Mouse (Mus musculus): ENCODE measurements around the gene Hsf5.
A peak's percentile ranks its signal among the peaks of the same experiment; 100 is the strongest.

The Hsf5 gene

GRCm38 (mm10) chr11:87654693-87655092 lies 37.7 kb downstream of the Hsf5 start:
- no peak for DNase-seq (ENCODE audit: low read depth, low spot score)
- Histone ChIP-seq H3K27me3 (ENCODE audit: control insufficient read depth, insufficient read depth, low read length, poor library complexity, severe bottlenecking) (no peaks in the 10 kb centered on the region), H3K36me3 (ENCODE audit: control insufficient read depth, insufficient read depth, low read length, poor library complexity, severe bottlenecking) (no peaks in the 10 kb centered on the region)

- Histone ChIP-seq H3K27me3 (ENCODE audit: control insufficient read depth, insufficient read depth, low read length, poor library complexity, severe bottlenecking) (no peaks in the 10 kb centered on the region), H3K36me3 (ENCODE audit: control insufficient read depth, insufficient read depth, low read length, poor library complexity, severe bottlenecking) (no peaks in the 10 kb centered on the region)
- no peak for DNase-seq (ENCODE audit: low read depth, low spot score)
Observed at GRCm38 (mm10) chr11:87659216-87659615, 42.3 kb downstream of the Hsf5 start.

GRCm38 (mm10) chr11:87662407-87662806 lies 45.4 kb downstream of the Hsf5 start, which contains the start of gene Rnf43:
Gene Rnf43 (plus strand): TSS chr11:87662722.
- peak; percentile 95 for DNase-seq (ENCODE audit: low read depth, low spot score)

GRCm38 (mm10) chr11:87662822-87663221 lies 45.9 kb downstream of the Hsf5 start:
- Histone ChIP-seq H3K36me3 (ENCODE audit: control insufficient read depth, insufficient read depth, low read length, poor library complexity, severe bottlenecking) (no peaks in the 10 kb centered on the region), H3K27me3 (ENCODE audit: control insufficient read depth, insufficient read depth, low read length, poor library complexity, severe bottlenecking) (no peaks in the 10 kb centered on the region)
- no peak for DNase-seq (ENCODE audit: low read depth, low spot score)

More at GRCm38 (mm10) chr11:87662407-87662806, 45.4 kb downstream of the Hsf5 start, which contains the start of gene Rnf43:
- Histone ChIP-seq H3K36me3 (ENCODE audit: control insufficient read depth, insufficient read depth, low read length, poor library complexity, severe bottlenecking) (no peaks in the 10 kb centered on the region), H3K27me3 (ENCODE audit: control insufficient read depth, insufficient read depth, low read length, poor library complexity, severe bottlenecking) (no peaks in the 10 kb centered on the region)

GRCm38 (mm10) chr11:87663948-87664347 lies 47.0 kb downstream of the Hsf5 start:
- no peak for DNase-seq (ENCODE audit: low read depth, low spot score)
- Histone ChIP-seq H3K36me3 (ENCODE audit: control insufficient read depth, insufficient read depth, low read length, poor library complexity, severe bottlenecking) (no peaks in the 10 kb centered on the region), H3K27me3 (ENCODE audit: control insufficient read depth, insufficient read depth, low read length, poor library complexity, severe bottlenecking) (no peaks in the 10 kb centered on the region)

- Histone ChIP-seq H3K36me3 (ENCODE audit: control insufficient read depth, insufficient read depth, low read length, poor library complexity, severe bottlenecking) (no peaks in the 10 kb centered on the region), H3K27me3 (ENCODE audit: control insufficient read depth, insufficient read depth, low read length, poor library complexity, severe bottlenecking) (no peaks in the 10 kb centered on the region)
- no peak for DNase-seq (ENCODE audit: low read depth, low spot score)
Observed at GRCm38 (mm10) chr11:87664521-87664920, 47.6 kb downstream of the Hsf5 start.

GRCm38 (mm10) chr11:87665224-87665623 lies 48.3 kb downstream of the Hsf5 start:
- Histone ChIP-seq H3K27me3 (ENCODE audit: control insufficient read depth, insufficient read depth, low read length, poor library complexity, severe bottlenecking) (no peaks in the 10 kb centered on the region), H3K36me3 (ENCODE audit: control insufficient read depth, insufficient read depth, low read length, poor library complexity, severe bottlenecking) (no peaks in the 10 kb centered on the region)
- no peak for DNase-seq (ENCODE audit: low read depth, low spot score)

- Histone ChIP-seq H3K27me3 (ENCODE audit: control insufficient read depth, insufficient read depth, low read length, poor library complexity, severe bottlenecking) (no peaks in the 10 kb centered on the region), H3K36me3 (ENCODE audit: control insufficient read depth, insufficient read depth, low read length, poor library complexity, severe bottlenecking) (no peaks in the 10 kb centered on the region)
- no peak for DNase-seq (ENCODE audit: low read depth, low spot score)
Observed at GRCm38 (mm10) chr11:87665658-87666057, 48.7 kb downstream of the Hsf5 start.

- Histone ChIP-seq H3K36me3 (ENCODE audit: control insufficient read depth, insufficient read depth, low read length, poor library complexity, severe bottlenecking) (no peaks in the 10 kb centered on the region), H3K27me3 (ENCODE audit: control insufficient read depth, insufficient read depth, low read length, poor library complexity, severe bottlenecking) (no peaks in the 10 kb centered on the region)
- no peak for DNase-seq (ENCODE audit: low read depth, low spot score)
Observed at GRCm38 (mm10) chr11:87666256-87667035, 49.5 kb downstream of the Hsf5 start.

- Histone ChIP-seq H3K36me3 (ENCODE audit: control insufficient read depth, insufficient read depth, low read length, poor library complexity, severe bottlenecking) (no peaks in the 10 kb centered on the region), H3K27me3 (ENCODE audit: control insufficient read depth, insufficient read depth, low read length, poor library complexity, severe bottlenecking) (no peaks in the 10 kb centered on the region)
- no peak for DNase-seq (ENCODE audit: low read depth, low spot score)
Observed at GRCm38 (mm10) chr11:87667107-87668090, 50.4 kb downstream of the Hsf5 start.

GRCm38 (mm10) chr11:87673282-87673681 lies 56.3 kb downstream of the Hsf5 start:
- H3K36me3 ChIP-seq (ENCODE audit: control insufficient read depth, insufficient read depth, low read length, poor library complexity, severe bottlenecking) = no peaks in the 10 kb centered on the region

GRCm38 (mm10) chr11:87675606-87676005 lies 58.6 kb downstream of the Hsf5 start:
- H3K27me3 ChIP-seq (ENCODE audit: control insufficient read depth, insufficient read depth, low read length, poor library complexity, severe bottlenecking) = no peaks in the 10 kb centered on the region
- no peak for DNase-seq (ENCODE audit: low read depth, low spot score)
- no peaks in the 10 kb centered on the region for H3K36me3 ChIP-seq (ENCODE audit: control insufficient read depth, insufficient read depth, low read length, poor library complexity, severe bottlenecking)

More at GRCm38 (mm10) chr11:87673282-87673681, 56.3 kb downstream of the Hsf5 start:
- H3K27me3 ChIP-seq (ENCODE audit: control insufficient read depth, insufficient read depth, low read length, poor library complexity, severe bottlenecking) = no peaks in the 10 kb centered on the region
- DNase-seq (ENCODE audit: low read depth, low spot score) = no peak

- H3K27me3 ChIP-seq (ENCODE audit: control insufficient read depth, insufficient read depth, low read length, poor library complexity, severe bottlenecking) = no peaks in the 10 kb centered on the region
- no peak for DNase-seq (ENCODE audit: low read depth, low spot score)
- H3K36me3 ChIP-seq (ENCODE audit: control insufficient read depth, insufficient read depth, low read length, poor library complexity, severe bottlenecking) = no peaks in the 10 kb centered on the region
Observed at GRCm38 (mm10) chr11:87677756-87678155, 60.8 kb downstream of the Hsf5 start.

- DNase-seq (ENCODE audit: low read depth, low spot score) = no peak
- H3K36me3 ChIP-seq (ENCODE audit: control insufficient read depth, insufficient read depth, low read length, poor library complexity, severe bottlenecking) = no peaks in the 10 kb centered on the region
- H3K27me3 ChIP-seq (ENCODE audit: control insufficient read depth, insufficient read depth, low read length, poor library complexity, severe bottlenecking) = no peaks in the 10 kb centered on the region
Observed at GRCm38 (mm10) chr11:87678545-87678944, 61.6 kb downstream of the Hsf5 start.

GRCm38 (mm10) chr11:87678976-87679375 lies 62.0 kb downstream of the Hsf5 start:
- Histone ChIP-seq H3K36me3 (ENCODE audit: control insufficient read depth, insufficient read depth, low read length, poor library complexity, severe bottlenecking) (no peaks in the 10 kb centered on the region), H3K27me3 (ENCODE audit: control insufficient read depth, insufficient read depth, low read length, poor library complexity, severe bottlenecking) (no peaks in the 10 kb centered on the region)
- DNase-seq (ENCODE audit: low read depth, low spot score) = no peak

All from splenic B cell, adult 2 months (primary cell).